Mouse (Mus musculus): ENCODE data around the gene Idh3a. TPM values are rescaled to one million over a fixed set of nuclear protein-coding genes. Genes with fewer than 3 reads are reported as not detected.

The Idh3a gene
- polyA plus RNA-seq, 1 experiment from 2014 or later, result 145 TPM

GRCm38 (mm10) chr9:54649360-54649759 lies 63.2 kb downstream of the Idh3a start:
- no peaks in the 10 kb centered on the region for H3K36me3 ChIP-seq (ENCODE audit: control insufficient read depth, insufficient read depth, low read length)
- 71% methylated on average over 1 of the region's 1 CpGs for WGBS
- H3K27me3 ChIP-seq (ENCODE audit: control insufficient read depth, insufficient read depth, low read length), result no peaks in the 10 kb centered on the region
- ATAC-seq (ENCODE audit: low FRiP score, low TSS enrichment), result no peak
- no peak overlapping the region for H3K9ac ChIP-seq (ENCODE audit: low read depth, low read length)
- H3K27ac ChIP-seq (ENCODE audit: low read depth, low read length), result no peak overlapping the region
- no peak overlapping the region for H3K4me3 ChIP-seq (ENCODE audit: low read length)
- 0 out of 2 replicates have a peak, but pooled peaks cover 4% of the 10 kb centered on the region for H3K4me1 ChIP-seq (ENCODE audit: control insufficient read depth, insufficient read depth, low read length)
- H3K4me2 ChIP-seq (replicated peaks; ENCODE audit: low read depth, low read length), result no peak overlapping the region
- no peaks in the 10 kb centered on the region for H3K9me3 ChIP-seq (ENCODE audit: control insufficient read depth, low read length)

- Histone ChIP-seq H3K27me3 (ENCODE audit: control insufficient read depth, insufficient read depth, low read length) (no peaks in the 10 kb centered on the region), H3K9me3 (ENCODE audit: control insufficient read depth, low read length) (no peaks in the 10 kb centered on the region), H3K4me1 (ENCODE audit: control insufficient read depth, insufficient read depth, low read length) (no peaks in the 10 kb centered on the region), H3K4me3 (ENCODE audit: low read length) (no peak overlapping the region), H3K27ac (ENCODE audit: low read depth, low read length) (no peak overlapping the region), H3K4me2 (replicated peaks; ENCODE audit: low read depth, low read length) (no peak overlapping the region), H3K9ac (ENCODE audit: low read depth, low read length) (no peak overlapping the region), H3K36me3 (ENCODE audit: control insufficient read depth, insufficient read depth, low read length) (no peaks in the 10 kb centered on the region)
- WGBS, result 82% methylated on average over 2 of the region's 2 CpGs
- no peak for ATAC-seq (ENCODE audit: low FRiP score, low TSS enrichment)
Measured at GRCm38 (mm10) chr9:54652778-54653177, 66.6 kb downstream of the Idh3a start.

Other genes with a start within 250 kb of the Idh3a start
- 7.4 and 9.1 TPM in 2 replicates for gene Dmxl2, start 84.7 kb upstream of the Idh3a start, polyA plus RNA-seq (2014; fragmentation: Nextera tagmentation; extraction: Ambion mirVana)
- gene Sh2d7, start 47.4 kb upstream of the Idh3a start, polyA plus RNA-seq (2014; fragmentation: Nextera tagmentation; extraction: Ambion mirVana), result not detected in 2 replicates
- 20.0 and 20.6 TPM in 2 replicates for gene Cib2, start 26.1 kb upstream of the Idh3a start, polyA plus RNA-seq (2014; fragmentation: Nextera tagmentation; extraction: Ambion mirVana)
- gene Acsbg1, start 75.5 kb downstream of the Idh3a start, polyA plus RNA-seq (2014; fragmentation: Nextera tagmentation; extraction: Ambion mirVana), result 2.2 and 3.0 TPM in 2 replicates
- 1.9 and 3.0 TPM in 2 replicates for gene Dnaja4, start 112.5 kb downstream of the Idh3a start, polyA plus RNA-seq (2014; fragmentation: Nextera tagmentation; extraction: Ambion mirVana)
- 162 and 192 TPM in 2 replicates for gene Wdr61, start 148.2 kb downstream of the Idh3a start, polyA plus RNA-seq (2014; fragmentation: Nextera tagmentation; extraction: Ambion mirVana)
- gene Crabp1, start 178.4 kb downstream of the Idh3a start, polyA plus RNA-seq (2014; fragmentation: Nextera tagmentation; extraction: Ambion mirVana), result 103 and 140 TPM in 2 replicates